Mouse (Mus musculus): Measurements from ENCODE around the gene Tmcc3. TPM values are rescaled to one million over a fixed set of nuclear protein-coding genes. Genes with fewer than 3 reads are reported as not detected.

Tmcc3 gene
- polyA plus RNA-seq, 1 experiment from 2014 or later, result 17.4 TPM

DNA sequence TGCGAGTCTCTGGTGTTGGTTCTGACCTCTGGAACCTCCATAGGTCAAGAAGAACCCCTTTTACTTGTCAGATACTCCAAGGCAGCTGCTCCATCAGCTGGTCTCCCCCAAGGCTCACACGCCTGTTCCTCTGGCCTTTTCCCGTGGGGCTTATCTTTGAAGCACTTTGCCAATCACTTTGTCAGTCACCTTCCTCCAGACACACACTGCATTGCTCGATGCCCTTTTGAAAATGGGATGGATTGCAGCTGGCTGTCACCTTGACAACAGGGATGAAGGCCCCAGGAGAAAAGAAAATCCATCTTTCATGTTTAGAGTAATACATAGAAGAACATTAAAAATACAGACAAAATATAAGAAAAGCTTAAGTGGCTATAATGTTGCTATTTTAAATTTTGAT, 65.2 kb downstream of the Tmcc3 start:
- no peaks in the 10 kb centered on the region for H3K27me3 ChIP-seq (replicated peaks; ENCODE audit: control insufficient read depth, insufficient read depth, low read length)
- H3K36me3 ChIP-seq (ENCODE audit: control insufficient read depth, insufficient read depth, low read length), result no peaks in the 10 kb centered on the region
- H3K9ac ChIP-seq (ENCODE audit: low read depth, low read length), result no peak overlapping the region
- no peak overlapping the region for H3K27ac ChIP-seq (replicated peaks; ENCODE audit: low read depth, low read length)
- no peak overlapping the region for H3K4me3 ChIP-seq (ENCODE audit: low read depth, low read length)
- no peaks in the 10 kb centered on the region for H3K4me1 ChIP-seq (ENCODE audit: control insufficient read depth, insufficient read depth, low read length)
- ATAC-seq (ENCODE audit: low read depth) (no peak), DNase-seq (ENCODE audit: low spot score) (no peak)
- H3K4me2 ChIP-seq (ENCODE audit: low read depth, low read length), result no peak overlapping the region
- WGBS, result 49% methylated on average over 4 of the region's 4 CpGs
- no peaks in the 10 kb centered on the region for H3K9me3 ChIP-seq (ENCODE audit: control insufficient read depth, low read length)

DNA sequence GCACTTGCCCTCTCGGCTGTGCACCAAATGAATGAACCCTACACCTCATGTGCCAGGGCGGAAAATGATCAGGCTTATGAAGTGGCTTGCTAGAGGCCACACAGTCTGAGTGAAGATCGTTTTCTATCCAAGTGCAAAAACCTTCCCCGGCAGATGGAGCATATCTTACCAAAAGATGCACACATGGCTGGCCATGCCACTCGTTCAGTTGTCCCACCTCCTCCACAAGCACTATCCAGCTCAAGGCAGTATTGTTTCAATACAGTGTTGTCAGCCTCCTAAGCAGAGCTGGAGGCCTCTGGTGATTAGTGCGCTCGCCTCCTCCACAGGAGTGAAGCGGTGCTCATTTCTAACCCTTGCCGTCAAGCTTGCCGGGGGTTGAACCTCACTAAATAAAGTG, 66.1 kb downstream of the Tmcc3 start:
- H3K27me3 ChIP-seq (replicated peaks; ENCODE audit: control insufficient read depth, insufficient read depth, low read length), result no peaks in the 10 kb centered on the region
- H3K4me3 ChIP-seq (ENCODE audit: low read depth, low read length), result no peak overlapping the region
- ATAC-seq (ENCODE audit: low read depth) (no peak), DNase-seq (ENCODE audit: low spot score) (no peak)
- WGBS, result 69% methylated on average over 10 of the region's 10 CpGs
- no peak overlapping the region for H3K4me2 ChIP-seq (ENCODE audit: low read depth, low read length)
- H3K4me1 ChIP-seq (ENCODE audit: control insufficient read depth, insufficient read depth, low read length), result no peaks in the 10 kb centered on the region
- H3K36me3 ChIP-seq (ENCODE audit: control insufficient read depth, insufficient read depth, low read length), result no peaks in the 10 kb centered on the region
- H3K9ac ChIP-seq (ENCODE audit: low read depth, low read length), result no peak overlapping the region
- no peak overlapping the region for H3K27ac ChIP-seq (replicated peaks; ENCODE audit: low read depth, low read length)
- no peaks in the 10 kb centered on the region for H3K9me3 ChIP-seq (ENCODE audit: control insufficient read depth, low read length)

DNA sequence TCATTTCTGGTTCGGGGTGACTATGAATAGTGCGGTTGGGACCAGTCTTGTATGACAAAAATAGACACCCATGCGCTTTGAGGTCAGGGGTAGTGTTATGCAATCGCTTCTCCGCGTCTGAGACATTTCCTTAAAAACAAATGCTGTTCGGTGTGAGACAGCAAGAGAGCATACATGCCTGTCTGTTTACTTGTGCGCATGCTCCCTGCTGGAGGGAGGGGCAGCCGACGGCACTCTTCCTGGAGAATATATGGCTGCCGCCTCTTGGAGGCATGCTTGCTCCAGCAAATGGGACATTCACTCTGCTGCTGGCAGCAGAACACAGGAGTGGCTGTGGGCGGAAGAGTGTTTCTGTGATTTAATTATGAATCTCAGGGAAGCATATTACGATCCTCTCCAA, 66.6 kb downstream of the Tmcc3 start:
- Histone ChIP-seq H3K9ac (ENCODE audit: low read depth, low read length) (no peak overlapping the region), H3K9me3 (ENCODE audit: control insufficient read depth, low read length) (no peaks in the 10 kb centered on the region), H3K4me2 (ENCODE audit: low read depth, low read length) (no peak overlapping the region), H3K4me3 (ENCODE audit: low read depth, low read length) (no peak overlapping the region), H3K27ac (replicated peaks; ENCODE audit: low read depth, low read length) (no peak overlapping the region), H3K4me1 (ENCODE audit: control insufficient read depth, insufficient read depth, low read length) (no peaks in the 10 kb centered on the region), H3K27me3 (replicated peaks; ENCODE audit: control insufficient read depth, insufficient read depth, low read length) (no peaks in the 10 kb centered on the region), H3K36me3 (ENCODE audit: control insufficient read depth, insufficient read depth, low read length) (no peaks in the 10 kb centered on the region)
- ATAC-seq (ENCODE audit: low read depth) (peak; percentile 68), DNase-seq (ENCODE audit: low spot score) (peak; percentile 55)
- 72% methylated on average over 13 of the region's 13 CpGs for WGBS

DNA sequence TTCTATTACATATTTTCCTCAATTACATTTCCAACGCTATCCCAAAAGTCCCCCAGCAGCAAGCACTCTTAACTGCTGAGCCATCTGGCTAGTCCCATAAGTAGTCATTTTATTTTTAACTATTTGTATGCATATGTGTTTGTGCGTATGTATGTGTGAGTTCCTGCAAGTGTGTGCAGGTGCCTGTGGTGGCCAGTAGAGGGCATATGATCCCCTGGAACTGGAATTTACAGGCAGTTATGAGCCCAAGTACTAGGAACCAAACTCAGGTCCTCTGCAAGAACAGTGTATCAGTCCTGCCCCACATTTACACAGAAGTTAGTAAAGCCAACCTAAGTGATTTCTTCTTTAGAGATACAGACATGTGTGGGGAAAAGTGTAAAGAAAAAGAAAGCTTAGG, 68.3 kb downstream of the Tmcc3 start:
- Histone ChIP-seq H3K27ac (replicated peaks; ENCODE audit: low read depth, low read length) (no peak overlapping the region), H3K9me3 (ENCODE audit: control insufficient read depth, low read length) (peaks cover 2% of the 10 kb centered on the region; the same call in 1 of the 2 replicates), H3K27me3 (replicated peaks; ENCODE audit: control insufficient read depth, insufficient read depth, low read length) (no peaks in the 10 kb centered on the region), H3K36me3 (ENCODE audit: control insufficient read depth, insufficient read depth, low read length) (no peaks in the 10 kb centered on the region), H3K4me2 (ENCODE audit: low read depth, low read length) (no peak overlapping the region), H3K4me3 (ENCODE audit: low read depth, low read length) (no peak overlapping the region), H3K9ac (ENCODE audit: low read depth, low read length) (no peak overlapping the region), H3K4me1 (ENCODE audit: control insufficient read depth, insufficient read depth, low read length) (no peaks in the 10 kb centered on the region)
- WGBS, result 86% methylated on average over 2 of the region's 2 CpGs
- DNase-seq (ENCODE audit: low spot score) (no peak), ATAC-seq (ENCODE audit: low read depth) (no peak)

GRCm38 (mm10) chr10:94380662-94381392, 69.1 kb downstream of the Tmcc3 start:
- Histone ChIP-seq H3K9ac (ENCODE audit: low read depth, low read length) (no peak overlapping the region), H3K36me3 (ENCODE audit: control insufficient read depth, insufficient read depth, low read length) (no peaks in the 10 kb centered on the region), H3K4me3 (ENCODE audit: low read depth, low read length) (no peak overlapping the region), H3K4me2 (ENCODE audit: low read depth, low read length) (no peak overlapping the region), H3K27me3 (replicated peaks; ENCODE audit: control insufficient read depth, insufficient read depth, low read length) (no peaks in the 10 kb centered on the region), H3K4me1 (ENCODE audit: control insufficient read depth, insufficient read depth, low read length) (no peaks in the 10 kb centered on the region), H3K9me3 (ENCODE audit: control insufficient read depth, low read length) (peaks cover 9% of the 10 kb centered on the region), H3K27ac (replicated peaks; ENCODE audit: low read depth, low read length) (no peak overlapping the region)
- 64% methylated on average over 9 of the region's 9 CpGs for WGBS
- no peak for DNase-seq (ENCODE audit: low spot score)
- no peak for ATAC-seq (ENCODE audit: low read depth)

DNA sequence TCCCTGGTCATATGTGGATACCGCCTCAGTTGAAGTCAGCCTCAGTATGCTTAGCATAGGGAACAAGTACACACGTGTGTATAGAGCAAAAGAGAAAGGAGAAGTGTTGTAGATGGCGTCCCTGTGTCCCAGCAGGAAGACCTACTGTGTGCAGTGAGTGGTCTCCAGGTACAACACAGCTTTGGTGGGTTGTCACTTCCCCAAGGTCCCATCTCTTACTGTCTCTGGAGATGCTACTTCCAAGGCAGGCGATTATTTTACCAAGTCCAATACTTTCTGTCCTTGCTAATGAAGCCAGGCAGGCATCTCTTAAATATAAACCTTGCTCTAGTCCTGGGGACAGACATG, 69.6 kb downstream of the Tmcc3 start:
- Histone ChIP-seq H3K4me1 (ENCODE audit: control insufficient read depth, insufficient read depth, low read length) (no peaks in the 10 kb centered on the region), H3K4me2 (ENCODE audit: low read depth, low read length) (no peak overlapping the region), H3K27ac (replicated peaks; ENCODE audit: low read depth, low read length) (no peak overlapping the region), H3K9me3 (ENCODE audit: control insufficient read depth, low read length) (peaks cover 12% of the 10 kb centered on the region), H3K9ac (ENCODE audit: low read depth, low read length) (no peak overlapping the region), H3K4me3 (ENCODE audit: low read depth, low read length) (no peak overlapping the region), H3K27me3 (replicated peaks; ENCODE audit: control insufficient read depth, insufficient read depth, low read length) (no peaks in the 10 kb centered on the region), H3K36me3 (ENCODE audit: control insufficient read depth, insufficient read depth, low read length) (no peaks in the 10 kb centered on the region)
- WGBS, result 73% methylated on average over 4 of the region's 4 CpGs
- DNase-seq (ENCODE audit: low spot score) (no peak), ATAC-seq (ENCODE audit: low read depth) (no peak)

- H3K36me3 ChIP-seq (ENCODE audit: control insufficient read depth, insufficient read depth, low read length), result no peaks in the 10 kb centered on the region
- WGBS, result 85% methylated on average over 14 of the region's 14 CpGs
- ATAC-seq (ENCODE audit: low read depth) (no peak), DNase-seq (ENCODE audit: low spot score) (no peak)
- peaks cover 12% of the 10 kb centered on the region for H3K9me3 ChIP-seq (ENCODE audit: control insufficient read depth, low read length)
- H3K4me2 ChIP-seq (ENCODE audit: low read depth, low read length), result no peak overlapping the region
- H3K4me3 ChIP-seq (ENCODE audit: low read depth, low read length), result no peak overlapping the region
- H3K9ac ChIP-seq (ENCODE audit: low read depth, low read length), result no peak overlapping the region
- H3K27me3 ChIP-seq (replicated peaks; ENCODE audit: control insufficient read depth, insufficient read depth, low read length), result no peaks in the 10 kb centered on the region
- H3K4me1 ChIP-seq (ENCODE audit: control insufficient read depth, insufficient read depth, low read length), result no peaks in the 10 kb centered on the region
- no peak overlapping the region for H3K27ac ChIP-seq (replicated peaks; ENCODE audit: low read depth, low read length)
Measured at GRCm38 (mm10) chr10:94382618-94383017, 70.9 kb downstream of the Tmcc3 start.

DNA sequence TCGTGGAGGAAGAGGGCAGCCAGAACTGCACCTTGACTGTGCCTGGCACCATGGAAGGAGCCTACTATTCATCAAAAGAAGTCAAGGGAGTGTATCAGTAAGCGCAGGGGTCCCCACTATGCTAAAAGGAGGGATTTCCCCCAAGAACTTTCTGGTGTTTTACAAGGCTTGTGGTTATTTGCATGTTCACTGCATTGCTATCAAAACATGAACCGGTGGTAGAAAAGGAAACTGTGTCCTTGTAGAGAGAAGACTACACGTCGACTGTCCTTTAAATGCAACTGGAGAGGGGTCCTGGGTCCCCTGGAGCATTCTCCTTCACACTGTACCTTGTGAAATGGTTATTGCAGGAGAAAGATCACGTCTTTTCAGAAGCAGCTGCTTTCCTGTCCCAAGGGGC, 71.8 kb downstream of the Tmcc3 start:
- Histone ChIP-seq H3K4me1 (ENCODE audit: control insufficient read depth, insufficient read depth, low read length) (no peaks in the 10 kb centered on the region), H3K27me3 (replicated peaks; ENCODE audit: control insufficient read depth, insufficient read depth, low read length) (no peaks in the 10 kb centered on the region), H3K9ac (ENCODE audit: low read depth, low read length) (no peak overlapping the region), H3K9me3 (ENCODE audit: control insufficient read depth, low read length) (peaks cover 12% of the 10 kb centered on the region), H3K27ac (replicated peaks; ENCODE audit: low read depth, low read length) (no peak overlapping the region), H3K4me2 (ENCODE audit: low read depth, low read length) (no peak overlapping the region), H3K4me3 (ENCODE audit: low read depth, low read length) (no peak overlapping the region), H3K36me3 (ENCODE audit: control insufficient read depth, insufficient read depth, low read length) (no peaks in the 10 kb centered on the region)
- 80% methylated on average over 6 of the region's 6 CpGs for WGBS
- no peak for ATAC-seq (ENCODE audit: low read depth)
- no peak for DNase-seq (ENCODE audit: low spot score)

DNA sequence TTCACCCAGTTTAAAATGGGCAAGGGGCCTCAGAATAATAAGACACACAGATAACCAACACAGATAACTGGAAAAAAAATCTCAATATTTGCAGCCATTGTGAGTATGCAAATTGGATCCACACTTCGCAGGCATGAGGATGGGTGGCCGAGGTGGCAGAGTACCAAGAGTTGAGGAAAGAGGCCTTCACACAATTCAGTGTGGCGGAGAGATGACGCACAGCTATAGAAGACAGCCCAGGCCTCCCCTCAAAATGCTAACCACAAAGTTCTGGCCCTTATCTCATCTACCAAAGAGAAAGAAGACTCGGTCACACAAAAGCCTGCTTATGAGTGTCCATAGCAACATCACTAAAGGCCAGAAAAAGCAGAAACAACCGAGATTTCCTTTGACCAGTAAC, 77.5 kb downstream of the Tmcc3 start:
- Histone ChIP-seq H3K4me2 (ENCODE audit: low read depth, low read length) (no peak overlapping the region), H3K36me3 (ENCODE audit: control insufficient read depth, insufficient read depth, low read length) (no peaks in the 10 kb centered on the region), H3K9me3 (ENCODE audit: control insufficient read depth, low read length) (peaks cover 12% of the 10 kb centered on the region), H3K4me3 (ENCODE audit: low read depth, low read length) (no peak overlapping the region), H3K9ac (ENCODE audit: low read depth, low read length) (no peak overlapping the region), H3K4me1 (ENCODE audit: control insufficient read depth, insufficient read depth, low read length) (no peaks in the 10 kb centered on the region), H3K27me3 (replicated peaks; ENCODE audit: control insufficient read depth, insufficient read depth, low read length) (no peaks in the 10 kb centered on the region), H3K27ac (replicated peaks; ENCODE audit: low read depth, low read length) (no peak overlapping the region)
- no peak for DNase-seq (ENCODE audit: low spot score)
- WGBS, result 88% methylated on average over 6 of the region's 6 CpGs
- no peak for ATAC-seq (ENCODE audit: low read depth)
